Mouse (Mus musculus) lung, postnatal 0 days (tissue): ENCODE measurements around the gene 4921504E06Rik.

Experiments
- CTCF ChIP-seq: IDR thresholded peaks from 2 replicates; pipeline ENCODE4 v1.5.1; 2016; ENCODE audit warnings: antibody characterized with exemption, mild to moderate bottlenecking
- EP300 ChIP-seq: IDR thresholded peaks from 2 replicates; pipeline ENCODE4 v1.6.1; 2016; ENCODE audit warnings: antibody characterized with exemption, mild to moderate bottlenecking, control low read depth

DNA sequence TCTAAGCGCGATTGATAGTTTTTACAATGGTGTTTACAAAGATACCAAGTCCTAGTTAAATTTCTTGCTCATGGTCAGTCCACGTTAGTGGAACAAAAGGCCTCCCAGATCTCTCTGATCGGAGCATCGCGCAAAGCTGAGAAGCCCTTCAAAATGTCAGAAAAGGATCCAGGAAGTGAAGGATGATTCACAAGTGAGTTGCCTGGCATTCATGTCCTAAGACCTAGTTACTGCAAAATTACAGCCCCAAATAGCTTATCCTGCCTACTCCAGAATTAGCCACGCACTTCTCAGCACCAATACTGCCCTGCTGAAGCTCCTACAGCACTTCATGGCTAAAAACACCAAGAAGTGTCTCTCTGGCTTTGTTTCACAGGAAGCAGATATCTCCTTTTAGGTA, 41.1 kb upstream of the 4921504E06Rik start:
- no peak for TF ChIP-seq CTCF
- TF ChIP-seq EP300, result no peak
